Mouse (Mus musculus) fibroblast of lung, adult 2 months (primary cell): ENCODE results near the gene Cbln1.

ENCODE experiments used
- DNase-seq: peaks from one replicate; pipeline ENCODE4 v3.0.0-alpha.2; 2011; ENCODE audit warnings: low read depth

Gene Cbln1

GRCm38 (mm10) chr8:87469931-87470833 is 2.2 kb downstream of the Cbln1 start:
- no peak for DNase-seq

DNA sequence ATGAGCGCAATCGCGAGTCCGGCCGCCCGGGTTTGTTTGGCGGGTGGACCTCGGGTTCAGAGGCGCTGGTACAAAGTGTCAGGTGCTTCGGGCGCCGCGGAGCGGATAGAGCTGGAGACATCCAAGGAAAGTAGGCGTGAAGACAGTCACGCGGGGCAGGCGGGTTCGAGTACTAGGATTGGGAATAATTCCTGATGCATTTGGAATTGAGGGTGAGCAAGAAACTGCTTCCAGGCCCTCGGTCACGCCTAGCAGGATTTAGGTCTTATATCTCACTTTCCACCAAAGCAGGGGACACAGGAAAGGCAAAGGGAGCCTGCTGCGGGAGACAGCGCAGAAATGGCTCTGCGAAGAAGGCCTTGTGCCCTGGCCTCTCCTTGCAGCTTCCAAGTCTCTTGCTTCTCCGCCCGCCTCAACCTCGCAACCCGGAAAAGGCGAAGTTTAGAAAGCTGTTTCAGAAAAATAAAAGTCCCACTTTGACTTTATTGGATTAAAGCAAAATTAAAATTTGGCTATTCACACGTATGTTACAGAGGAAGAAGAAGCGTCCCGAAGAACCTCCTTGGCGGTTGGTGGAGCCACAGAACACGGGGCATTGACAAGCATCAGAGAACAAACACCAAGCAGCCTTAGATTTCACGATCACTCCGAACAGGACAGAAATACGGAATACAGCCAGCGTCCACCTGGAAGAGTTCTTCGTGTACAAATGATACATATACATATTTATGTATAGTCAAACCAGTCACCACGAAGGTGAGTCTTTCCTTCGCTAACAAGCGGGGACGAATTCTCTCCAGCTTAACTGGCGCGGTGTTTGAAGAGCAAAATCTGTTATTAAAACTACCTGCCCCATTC is 3.2 kb downstream of the Cbln1 start:
- DNase-seq: no peak

DNA sequence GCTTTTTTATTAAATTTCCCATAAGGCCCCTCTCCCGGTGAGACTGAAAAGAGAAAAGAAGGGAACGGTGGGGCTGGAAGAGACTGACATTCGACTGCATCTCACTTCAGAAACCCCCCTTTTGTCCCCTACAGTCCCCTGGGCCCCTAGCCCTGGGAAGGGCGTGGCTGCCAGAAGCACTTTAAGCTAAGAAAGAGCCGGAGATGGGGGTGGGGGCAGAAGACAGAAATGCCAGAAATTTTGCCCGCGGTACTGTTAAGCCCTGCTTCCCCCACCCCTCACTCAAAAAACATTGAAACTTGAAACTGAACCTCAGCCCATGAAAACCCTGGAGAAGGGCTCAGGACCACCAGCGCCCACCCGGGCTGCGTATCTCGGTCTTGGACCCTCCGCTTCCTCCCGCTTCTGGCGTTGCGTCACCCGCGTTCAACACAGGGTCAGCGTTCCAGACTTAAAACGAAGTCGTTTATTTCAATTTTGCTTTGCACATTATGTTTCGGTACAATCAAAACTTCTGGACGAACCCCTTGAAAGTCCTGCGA is 3.9 kb downstream of the Cbln1 start:
- no peak for DNase-seq

GRCm38 (mm10) chr8:87467906-87468305 is 4.5 kb downstream of the Cbln1 start:
- no peak for DNase-seq

DNA sequence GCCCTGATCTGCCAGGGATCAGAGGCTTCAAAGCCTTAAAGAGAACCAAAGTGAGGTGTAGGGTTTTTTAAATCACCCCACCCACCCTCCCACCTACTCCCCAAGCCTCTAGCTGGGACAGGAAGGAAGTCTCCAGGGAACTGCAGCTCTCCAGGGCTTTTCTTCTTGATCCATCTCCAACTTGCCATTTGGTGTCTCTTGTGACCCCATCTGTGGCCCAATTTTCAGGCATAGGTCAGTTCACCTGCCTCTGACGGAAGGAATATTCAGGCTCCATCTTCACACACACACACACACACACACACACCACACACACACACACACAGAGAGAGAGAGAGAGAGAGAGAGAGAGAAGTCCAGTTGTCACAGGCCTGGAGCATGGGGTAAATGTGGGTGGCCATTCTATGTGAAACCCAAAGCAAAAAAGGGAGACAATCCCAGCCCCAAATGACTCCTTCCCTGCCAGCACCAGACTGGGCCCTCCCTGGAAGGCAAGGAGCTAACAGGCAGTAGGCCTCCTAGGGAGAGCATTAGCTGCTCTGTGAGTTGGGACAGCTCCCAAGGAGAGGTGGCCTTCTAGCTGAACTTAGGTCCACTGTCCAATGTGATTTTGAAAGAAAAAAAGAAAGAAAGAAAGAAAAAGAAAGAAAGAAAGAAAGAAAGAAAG is 5.3 kb downstream of the Cbln1 start:
- no peak for DNase-seq

- no peak for DNase-seq
Observed at GRCm38 (mm10) chr8:87466335-87466734, 6.1 kb downstream of the Cbln1 start.

DNA sequence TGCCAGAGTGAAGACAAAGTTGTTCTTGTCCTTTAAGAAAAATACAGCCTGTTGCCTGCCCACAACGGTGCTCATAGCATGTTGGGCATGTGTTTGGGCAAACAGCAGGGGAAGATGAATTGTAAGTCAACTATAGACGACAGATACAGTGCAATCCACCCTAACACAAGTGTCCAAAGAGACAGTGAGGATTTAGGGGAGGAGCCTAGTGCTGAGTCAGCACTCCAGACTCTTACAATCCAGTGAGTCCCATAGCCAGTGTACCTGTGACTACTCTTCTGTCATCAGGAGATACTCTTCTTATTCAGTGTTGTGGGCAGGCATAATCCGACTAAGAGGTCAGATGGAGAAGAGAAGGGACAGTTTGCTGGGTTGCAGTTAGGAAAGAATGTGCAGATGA is 8.0 kb downstream of the Cbln1 start:
- no peak for DNase-seq

DNA sequence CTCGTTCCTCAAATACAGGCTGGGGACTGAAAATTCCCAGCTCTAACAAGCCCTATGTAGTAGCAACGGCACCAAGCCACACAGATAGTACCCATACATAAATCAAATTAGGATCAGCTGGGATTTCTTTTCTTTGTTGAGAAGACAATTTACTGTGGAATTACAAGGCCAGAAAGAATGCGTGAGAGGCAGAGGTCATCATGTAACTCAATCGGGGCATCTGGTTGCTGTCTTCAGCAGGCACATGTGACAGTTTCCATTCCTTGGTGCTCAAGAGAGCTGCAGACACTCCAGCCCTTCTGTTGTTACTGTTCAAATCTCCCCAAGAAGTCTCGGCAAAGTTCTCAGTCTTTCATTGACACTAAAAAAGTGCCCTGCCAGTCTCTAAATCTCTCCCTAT is 10.6 kb downstream of the Cbln1 start:
- no peak for DNase-seq

GRCm38 (mm10) chr8:87456949-87457348 is 15.5 kb downstream of the Cbln1 start:
- no peak for DNase-seq

DNA sequence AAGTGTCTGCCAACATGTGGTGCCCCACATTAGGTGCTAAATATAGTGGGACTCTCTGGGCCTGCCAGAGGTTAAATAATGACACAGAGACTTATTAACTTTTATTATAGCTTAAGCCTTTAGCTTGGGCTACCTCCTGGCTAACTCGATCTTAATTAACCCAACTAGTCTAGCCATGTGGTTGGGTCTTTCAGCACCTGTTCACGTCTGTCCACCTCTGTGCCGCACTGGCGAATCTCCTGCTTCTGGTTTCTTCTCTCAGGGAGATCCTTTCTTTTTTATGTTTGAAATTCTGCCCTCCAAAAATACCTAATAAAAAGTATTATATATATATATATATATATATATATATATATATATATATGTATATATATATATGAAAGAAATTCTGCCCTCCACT is 19.6 kb downstream of the Cbln1 start:
- no peak for DNase-seq

- no peak for DNase-seq
Observed at GRCm38 (mm10) chr8:87451737-87452136, 20.7 kb downstream of the Cbln1 start.

DNA sequence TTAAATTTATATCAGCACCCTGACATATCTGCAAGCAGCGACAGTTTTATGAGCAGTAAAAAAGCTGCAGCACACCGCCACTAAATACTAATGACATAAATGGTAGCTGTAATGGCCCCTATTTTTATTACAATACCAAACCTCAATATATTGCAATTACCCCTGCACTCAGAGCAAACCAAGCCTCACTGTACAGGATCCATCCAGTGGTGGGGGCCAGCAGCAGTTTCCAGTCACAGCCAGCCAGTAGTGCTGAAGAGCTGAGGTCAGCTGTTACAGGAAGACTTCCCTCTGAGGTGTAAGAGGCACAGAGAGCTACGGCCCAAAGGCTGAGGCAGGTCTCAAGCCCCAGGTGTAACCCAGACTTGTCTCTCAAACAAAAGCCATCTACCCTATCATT is 37.8 kb downstream of the Cbln1 start:
- no peak for DNase-seq

DNA sequence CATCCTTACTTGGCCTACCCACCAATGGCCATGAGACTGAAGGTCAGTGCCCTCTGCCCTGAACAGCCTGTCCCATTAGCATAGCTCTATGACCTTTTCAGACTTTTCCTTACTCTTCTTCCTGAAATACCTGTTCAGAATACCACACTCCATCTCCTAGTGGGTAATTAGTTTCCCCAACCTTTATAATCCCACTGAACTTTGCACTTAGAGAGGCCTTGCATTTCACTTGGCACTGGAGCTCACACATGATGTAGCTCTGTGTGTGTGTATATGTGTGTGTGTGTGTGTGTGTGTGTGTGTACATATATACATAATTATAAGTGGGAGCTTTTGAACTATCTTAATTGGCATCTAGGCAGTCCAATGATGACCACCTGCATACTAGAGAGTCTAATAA is 45.2 kb downstream of the Cbln1 start:
- DNase-seq: no peak

DNA sequence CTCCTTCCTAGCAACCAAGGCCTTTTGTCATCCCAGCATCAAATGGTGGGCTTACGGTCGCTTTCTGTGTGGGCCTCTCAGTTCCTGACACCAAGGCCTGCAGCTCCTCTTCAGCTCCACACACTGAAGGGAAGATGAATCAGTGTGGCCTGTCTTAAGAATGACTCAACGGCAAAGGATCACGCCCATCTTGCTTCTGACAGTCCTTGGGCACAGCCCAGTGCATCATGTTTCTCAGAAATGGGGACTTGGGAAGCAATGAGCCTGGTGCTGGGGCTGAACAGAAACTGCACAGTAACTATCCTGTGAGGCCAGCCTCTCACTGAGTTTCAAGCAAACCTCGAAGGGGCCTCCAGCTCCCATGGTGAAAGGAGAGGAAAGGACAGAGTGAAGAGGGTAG is 47.7 kb downstream of the Cbln1 start:
- no peak for DNase-seq

GRCm38 (mm10) chr8:87421697-87422096 is 50.7 kb downstream of the Cbln1 start:
- DNase-seq: no peak
